Mouse (Mus musculus): Measurements from ENCODE around the gene Hs2st1. TPM values are rescaled to one million over a fixed set of nuclear protein-coding genes. Genes with fewer than 3 reads are reported as not detected.

The Hs2st1 gene
- 16.3 and 17.7 TPM in 2 replicates for polyA plus RNA-seq (2015; fragmentation: Nextera tagmentation; extraction: Ambion mirVana)

DNA sequence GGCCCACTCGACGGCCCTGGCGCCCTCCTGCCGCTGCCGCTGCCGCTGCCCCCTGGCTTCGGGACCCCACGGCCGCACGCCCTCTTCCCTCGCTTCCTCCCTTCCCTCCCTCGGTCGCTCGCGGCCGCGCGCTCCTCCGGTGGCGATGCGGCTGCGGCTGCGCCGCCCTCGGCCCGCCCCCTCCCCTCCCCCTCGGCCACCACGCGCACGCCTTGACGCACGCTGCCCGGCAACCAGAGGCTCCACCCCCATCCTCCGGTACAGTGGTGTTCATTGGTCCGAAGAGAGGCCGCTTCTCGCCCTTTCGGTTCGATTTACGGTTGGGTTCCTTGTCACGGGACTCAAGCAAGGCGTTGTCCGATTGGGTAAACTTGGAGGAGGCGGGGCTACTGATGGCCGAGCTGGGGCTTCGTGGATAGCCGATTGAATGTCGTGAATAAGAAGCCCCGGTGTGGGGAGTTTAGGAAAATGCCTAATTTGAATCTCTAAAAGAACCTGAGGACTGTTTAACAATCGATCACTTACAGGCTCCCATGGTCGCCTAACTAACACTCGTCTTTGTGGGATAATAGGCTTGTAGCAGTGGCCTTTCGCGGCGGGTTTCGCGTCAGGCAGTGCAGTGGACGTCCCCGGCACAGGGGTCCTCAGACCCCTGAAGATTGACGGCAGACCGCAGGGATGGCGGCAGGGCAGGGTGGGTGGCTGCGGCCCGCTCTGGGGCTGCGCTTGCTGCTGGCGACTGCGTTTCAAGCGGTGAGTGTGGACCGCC lies at the start of gene Hs2st1, which contains the start of gene Selenof:
TSS of gene Hs2st1 (minus strand) at position 135 of the 769 bp plus-strand sequence.
TSS of gene Selenof (plus strand) at position 258 of the 769 bp plus-strand sequence.
- no peaks in the 10 kb centered on the region for H3K9me3 ChIP-seq (ENCODE audit: control insufficient read depth, low read length)
- peak within 1 kb of the TSS; percentile 98 for H3K27ac ChIP-seq (ENCODE audit: low read length)
- peak within 1 kb of the TSS; percentile 73 for H3K4me3 ChIP-seq (replicated peaks; ENCODE audit: low read length)
- under 1% methylated on average over 58 of the region's 69 CpGs for WGBS
- no peaks in the 10 kb centered on the region for H3K36me3 ChIP-seq (ENCODE audit: control insufficient read depth, insufficient read depth)
- no peaks in the 10 kb centered on the region for H3K27me3 ChIP-seq (replicated peaks; ENCODE audit: control insufficient read depth, insufficient read depth, low read length)
- H3K4me1 ChIP-seq (replicated peaks; ENCODE audit: control insufficient read depth, insufficient read depth, low read length) = peaks cover 19% of the 10 kb centered on the region
- H3K4me2 ChIP-seq (ENCODE audit: low read length) = peak within 1 kb of the TSS; percentile 68
- peak within 1 kb of the TSS; percentile 86 for H3K9ac ChIP-seq (replicated peaks; ENCODE audit: low read depth, low read length)
- ATAC-seq = peak; percentile 98

DNA sequence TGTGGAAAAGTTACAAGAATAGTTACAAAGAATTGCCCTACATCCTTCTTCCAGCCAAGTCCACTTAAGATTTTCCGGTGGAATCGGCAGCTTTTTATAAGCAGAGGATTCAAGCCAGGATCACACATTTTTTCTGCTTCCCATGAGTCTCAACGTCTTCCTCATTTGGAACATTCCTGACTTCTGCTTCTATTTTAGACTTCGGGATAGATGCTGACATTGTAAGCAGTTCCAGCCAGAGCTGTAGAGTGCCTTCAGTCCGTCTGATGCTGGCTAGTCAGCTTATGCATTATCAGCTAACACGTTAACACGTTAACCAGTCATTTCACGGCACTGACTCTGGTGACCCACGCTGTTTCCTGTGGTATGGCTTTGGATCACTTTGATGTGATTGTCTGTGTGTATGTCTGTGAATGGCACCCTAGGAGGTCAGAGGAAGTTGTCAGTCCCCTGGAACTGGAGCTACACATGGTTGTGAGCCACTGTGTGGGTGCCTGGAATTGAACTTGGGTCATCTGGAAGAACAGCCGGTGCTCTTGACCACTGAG lies 47.7 kb upstream of the Hs2st1 start:
- H3K4me1 ChIP-seq (replicated peaks; ENCODE audit: control insufficient read depth, insufficient read depth, low read length) = peaks cover 3% of the 10 kb centered on the region; the same call in 1 of the 2 replicates
- H3K4me2 ChIP-seq (ENCODE audit: low read length) = no peak overlapping the region
- no peaks in the 10 kb centered on the region for H3K27me3 ChIP-seq (replicated peaks; ENCODE audit: control insufficient read depth, insufficient read depth, low read length)
- 85% methylated on average over 10 of the region's 10 CpGs for WGBS
- H3K9me3 ChIP-seq (ENCODE audit: control insufficient read depth, low read length) = no peaks in the 10 kb centered on the region
- H3K36me3 ChIP-seq (ENCODE audit: control insufficient read depth, insufficient read depth) = no peaks in the 10 kb centered on the region
- H3K27ac ChIP-seq (ENCODE audit: low read length) = no peak overlapping the region
- ATAC-seq = no peak
- H3K9ac ChIP-seq (replicated peaks; ENCODE audit: low read depth, low read length) = no peak overlapping the region
- no peak overlapping the region for H3K4me3 ChIP-seq (replicated peaks; ENCODE audit: low read length)

DNA sequence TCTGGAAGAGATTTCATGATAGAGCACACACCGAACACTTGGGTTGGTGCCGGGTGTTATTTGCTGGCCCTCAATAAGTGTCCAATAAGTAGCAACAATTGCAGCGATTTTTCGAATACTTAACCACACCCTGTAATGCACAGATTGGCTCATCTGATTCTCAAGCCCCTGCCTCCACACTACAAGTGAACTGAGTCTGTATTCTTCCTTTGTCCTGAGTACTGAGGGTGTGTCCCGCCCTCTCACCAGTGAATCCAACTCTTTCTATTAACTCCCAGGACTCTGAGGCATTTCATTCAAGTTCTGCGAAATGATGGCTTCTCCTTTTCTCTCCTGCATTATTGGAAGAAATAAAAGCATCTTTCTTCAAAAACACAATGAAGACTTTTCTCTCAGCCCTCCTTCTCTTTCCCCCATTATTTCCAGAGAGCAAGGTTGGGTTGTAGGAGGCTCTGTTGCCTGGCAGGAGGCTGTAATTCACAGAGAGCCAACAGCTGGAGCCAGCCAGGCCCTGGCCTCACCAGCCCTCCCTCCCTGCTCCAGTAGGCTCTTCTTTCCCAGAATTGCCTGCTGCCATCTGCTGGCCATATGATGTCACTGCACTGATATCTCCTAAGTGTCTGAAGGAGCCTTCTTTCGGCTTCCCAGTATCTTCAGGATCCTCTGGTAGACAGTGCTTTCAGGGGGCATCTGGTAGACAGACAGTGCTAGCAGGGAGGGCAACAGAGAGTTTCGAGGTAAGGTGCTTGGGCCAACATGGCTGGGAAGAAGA lies 46.9 kb upstream of the Hs2st1 start:
- Histone ChIP-seq H3K4me1 (replicated peaks; ENCODE audit: control insufficient read depth, insufficient read depth, low read length) (peaks cover 8% of the 10 kb centered on the region), H3K4me3 (replicated peaks; ENCODE audit: low read length) (no peak overlapping the region), H3K27me3 (replicated peaks; ENCODE audit: control insufficient read depth, insufficient read depth, low read length) (no peaks in the 10 kb centered on the region), H3K9me3 (ENCODE audit: control insufficient read depth, low read length) (no peaks in the 10 kb centered on the region), H3K4me2 (ENCODE audit: low read length) (no peak overlapping the region), H3K9ac (replicated peaks; ENCODE audit: low read depth, low read length) (no peak overlapping the region), H3K27ac (ENCODE audit: low read length) (no peak overlapping the region), H3K36me3 (ENCODE audit: control insufficient read depth, insufficient read depth) (no peaks in the 10 kb centered on the region)
- WGBS = 28% methylated on average over 8 of the region's 8 CpGs
- ATAC-seq = peak; percentile 94

GRCm38 (mm10) chr3:144615459-144615858 lies 45.5 kb upstream of the Hs2st1 start:
- no peak for ATAC-seq
- 73% methylated on average over 9 of the region's 9 CpGs for WGBS
- H3K27me3 ChIP-seq (replicated peaks; ENCODE audit: control insufficient read depth, insufficient read depth, low read length) = no peaks in the 10 kb centered on the region
- no peak overlapping the region for H3K27ac ChIP-seq (ENCODE audit: low read length)
- H3K9ac ChIP-seq (replicated peaks; ENCODE audit: low read depth, low read length) = no peak overlapping the region
- no peak overlapping the region for H3K4me2 ChIP-seq (ENCODE audit: low read length)
- H3K4me3 ChIP-seq (replicated peaks; ENCODE audit: low read length) = no peak overlapping the region
- no peaks in the 10 kb centered on the region for H3K9me3 ChIP-seq (ENCODE audit: control insufficient read depth, low read length)
- no peaks in the 10 kb centered on the region for H3K36me3 ChIP-seq (ENCODE audit: control insufficient read depth, insufficient read depth)
- H3K4me1 ChIP-seq (replicated peaks; ENCODE audit: control insufficient read depth, insufficient read depth, low read length) = peaks cover 21% of the 10 kb centered on the region

- ATAC-seq = no peak
- no peaks in the 10 kb centered on the region for H3K36me3 ChIP-seq (ENCODE audit: control insufficient read depth, insufficient read depth)
- no peaks in the 10 kb centered on the region for H3K9me3 ChIP-seq (ENCODE audit: control insufficient read depth, low read length)
- no peak overlapping the region for H3K9ac ChIP-seq (replicated peaks; ENCODE audit: low read depth, low read length)
- H3K4me3 ChIP-seq (replicated peaks; ENCODE audit: low read length) = no peak overlapping the region
- no peaks in the 10 kb centered on the region for H3K27me3 ChIP-seq (replicated peaks; ENCODE audit: control insufficient read depth, insufficient read depth, low read length)
- peaks cover 21% of the 10 kb centered on the region for H3K4me1 ChIP-seq (replicated peaks; ENCODE audit: control insufficient read depth, insufficient read depth, low read length)
- no peak overlapping the region for H3K27ac ChIP-seq (ENCODE audit: low read length)
- 82% methylated on average over 10 of the region's 10 CpGs for WGBS
- no peak overlapping the region for H3K4me2 ChIP-seq (ENCODE audit: low read length)
Measured at GRCm38 (mm10) chr3:144614698-144615097, 44.7 kb upstream of the Hs2st1 start.

- WGBS = 84% methylated on average over 6 of the region's 6 CpGs
- no peak for ATAC-seq
- peaks cover 21% of the 10 kb centered on the region for H3K4me1 ChIP-seq (replicated peaks; ENCODE audit: control insufficient read depth, insufficient read depth, low read length)
Measured at GRCm38 (mm10) chr3:144614277-144614676, 44.3 kb upstream of the Hs2st1 start.

GRCm38 (mm10) chr3:144612382-144612781 lies 42.4 kb upstream of the Hs2st1 start:
- no peak overlapping the region for H3K27ac ChIP-seq (ENCODE audit: low read length)
- H3K36me3 ChIP-seq (ENCODE audit: control insufficient read depth, insufficient read depth) = no peaks in the 10 kb centered on the region
- no peak overlapping the region for H3K4me2 ChIP-seq (ENCODE audit: low read length)
- no peaks in the 10 kb centered on the region for H3K9me3 ChIP-seq (ENCODE audit: control insufficient read depth, low read length)
- ATAC-seq = no peak
- H3K27me3 ChIP-seq (replicated peaks; ENCODE audit: control insufficient read depth, insufficient read depth, low read length) = no peaks in the 10 kb centered on the region
- WGBS = 57% methylated on average over 6 of the region's 6 CpGs
- peaks cover 21% of the 10 kb centered on the region for H3K4me1 ChIP-seq (replicated peaks; ENCODE audit: control insufficient read depth, insufficient read depth, low read length)
- H3K4me3 ChIP-seq (replicated peaks; ENCODE audit: low read length) = no peak overlapping the region
- no peak overlapping the region for H3K9ac ChIP-seq (replicated peaks; ENCODE audit: low read depth, low read length)

More at GRCm38 (mm10) chr3:144614277-144614676, 44.3 kb upstream of the Hs2st1 start:
- no peaks in the 10 kb centered on the region for H3K9me3 ChIP-seq (ENCODE audit: control insufficient read depth, low read length)
- H3K27me3 ChIP-seq (replicated peaks; ENCODE audit: control insufficient read depth, insufficient read depth, low read length) = no peaks in the 10 kb centered on the region
- no peaks in the 10 kb centered on the region for H3K36me3 ChIP-seq (ENCODE audit: control insufficient read depth, insufficient read depth)
- H3K27ac ChIP-seq (ENCODE audit: low read length) = no peak overlapping the region
- no peak overlapping the region for H3K9ac ChIP-seq (replicated peaks; ENCODE audit: low read depth, low read length)
- H3K4me3 ChIP-seq (replicated peaks; ENCODE audit: low read length) = no peak overlapping the region
- no peak overlapping the region for H3K4me2 ChIP-seq (ENCODE audit: low read length)

GRCm38 (mm10) chr3:144611626-144612271 lies 41.8 kb upstream of the Hs2st1 start:
- H3K27me3 ChIP-seq (replicated peaks; ENCODE audit: control insufficient read depth, insufficient read depth, low read length) = no peaks in the 10 kb centered on the region
- H3K9me3 ChIP-seq (ENCODE audit: control insufficient read depth, low read length) = no peaks in the 10 kb centered on the region
- H3K36me3 ChIP-seq (ENCODE audit: control insufficient read depth, insufficient read depth) = no peaks in the 10 kb centered on the region
- peak; percentile 55 for ATAC-seq
- WGBS = 32% methylated on average over 8 of the region's 8 CpGs
- H3K27ac ChIP-seq (ENCODE audit: low read length) = no peak overlapping the region
- no peak overlapping the region for H3K9ac ChIP-seq (replicated peaks; ENCODE audit: low read depth, low read length)
- H3K4me2 ChIP-seq (ENCODE audit: low read length) = no peak overlapping the region
- H3K4me3 ChIP-seq (replicated peaks; ENCODE audit: low read length) = no peak overlapping the region
- peaks cover 19% of the 10 kb centered on the region for H3K4me1 ChIP-seq (replicated peaks; ENCODE audit: control insufficient read depth, insufficient read depth, low read length)

- Histone ChIP-seq H3K27me3 (replicated peaks; ENCODE audit: control insufficient read depth, insufficient read depth, low read length) (no peaks in the 10 kb centered on the region), H3K9me3 (ENCODE audit: control insufficient read depth, low read length) (no peaks in the 10 kb centered on the region)
Measured at GRCm38 (mm10) chr3:144610759-144611158, 40.8 kb upstream of the Hs2st1 start.

More at GRCm38 (mm10) chr3:144610759-144611158, 40.8 kb upstream of the Hs2st1 start:
- ATAC-seq = no peak
- Histone ChIP-seq H3K9ac (replicated peaks; ENCODE audit: low read depth, low read length) (no peak overlapping the region), H3K4me2 (ENCODE audit: low read length) (no peak overlapping the region), H3K27ac (ENCODE audit: low read length) (no peak overlapping the region), H3K4me1 (replicated peaks; ENCODE audit: control insufficient read depth, insufficient read depth, low read length) (peaks cover 18% of the 10 kb centered on the region), H3K4me3 (replicated peaks; ENCODE audit: low read length) (no peak overlapping the region), H3K36me3 (ENCODE audit: control insufficient read depth, insufficient read depth) (no peaks in the 10 kb centered on the region)
- WGBS = 44% methylated on average over 5 of the region's 5 CpGs

Measured in forebrain, embryonic 16.5 days (tissue).